Mouse (Mus musculus): Measurements from ENCODE around the gene Zc3h7b. TPM values are rescaled to one million over a fixed set of nuclear protein-coding genes. Genes with fewer than 3 reads are reported as not detected.

Gene Zc3h7b
- polyA plus RNA-seq, 1 experiment from 2014 or later, result 26.5 TPM

DNA sequence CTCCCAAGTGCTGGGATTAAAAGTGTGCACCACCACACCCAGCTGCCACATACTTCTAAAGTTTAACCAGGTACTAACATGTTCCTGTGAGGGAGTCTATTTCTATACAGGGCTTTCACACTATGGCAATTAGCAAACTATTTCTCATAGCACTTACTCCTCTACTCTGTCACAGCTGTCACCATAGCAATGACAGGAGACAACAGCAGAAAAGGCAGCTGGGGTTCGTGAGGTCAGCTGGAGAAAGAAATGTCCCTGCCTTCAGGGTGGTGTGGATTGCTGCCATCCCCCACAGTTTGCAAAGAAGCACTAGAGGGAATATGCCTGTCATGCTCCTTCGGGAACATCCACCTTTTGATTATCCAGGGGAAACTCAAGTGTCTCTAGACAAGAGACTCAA lies 63.9 kb downstream of the Zc3h7b start:
- Histone ChIP-seq H3K9me3 (replicated peaks; ENCODE audit: low read length) (no peaks in the 10 kb centered on the region), H3K27me3 (ENCODE audit: insufficient read depth, low read length) (no peaks in the 10 kb centered on the region), H3K36me3 (ENCODE audit: insufficient read depth, low read length) (no peaks in the 10 kb centered on the region), H3K9ac (ENCODE audit: low read depth, low read length) (no peak overlapping the region), H3K4me3 (replicated peaks; ENCODE audit: low read depth, low read length) (no peak overlapping the region), H3K4me1 (replicated peaks; ENCODE audit: insufficient read depth, low read length) (peaks cover 38% of the 10 kb centered on the region), H3K27ac (no peak overlapping the region), H3K4me2 (ENCODE audit: low read length) (no peak overlapping the region)
- no peak for TF ChIP-seq CTCF (IDR thresholded peaks at IDR 0.05; ENCODE audit: low read depth)
- DNase-seq (ENCODE audit: low spot score), result no peak
- 63% methylated on average over 2 of the region's 2 CpGs for WGBS
- ATAC-seq (replicated peaks; ENCODE audit: low FRiP score, low read depth), result no peak

DNA sequence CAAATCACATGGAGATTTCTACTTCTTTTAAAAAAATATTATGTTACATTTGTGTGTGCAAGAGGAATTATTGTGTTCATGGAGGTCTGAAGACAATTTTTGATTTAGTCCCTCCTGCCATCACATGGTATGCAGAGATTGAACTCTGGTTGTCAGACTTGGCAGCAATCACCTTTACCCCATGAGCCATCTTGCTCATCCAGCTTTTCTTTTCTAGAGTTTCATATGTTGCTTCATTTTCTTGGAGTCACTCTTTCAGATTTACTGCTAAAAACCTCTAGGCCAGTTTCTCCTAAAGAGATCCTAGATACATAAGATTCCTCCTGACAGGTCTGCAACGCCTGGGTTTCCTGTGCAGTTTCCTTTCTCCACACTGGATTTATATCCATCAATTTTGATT lies 64.7 kb downstream of the Zc3h7b start:
- ATAC-seq (replicated peaks; ENCODE audit: low FRiP score, low read depth), result no peak
- WGBS, result 29% methylated on average over 1 of the region's 1 CpGs
- Histone ChIP-seq H3K9me3 (replicated peaks; ENCODE audit: low read length) (no peaks in the 10 kb centered on the region), H3K4me2 (ENCODE audit: low read length) (peak overlapping the region; percentile 71), H3K4me1 (replicated peaks; ENCODE audit: insufficient read depth, low read length) (peaks cover 30% of the 10 kb centered on the region), H3K27me3 (ENCODE audit: insufficient read depth, low read length) (no peaks in the 10 kb centered on the region), H3K27ac (peak overlapping the region; percentile 92), H3K36me3 (ENCODE audit: insufficient read depth, low read length) (no peaks in the 10 kb centered on the region), H3K4me3 (replicated peaks; ENCODE audit: low read depth, low read length) (peak overlapping the region; percentile 65; the same call in 1 of the 2 replicates), H3K9ac (ENCODE audit: low read depth, low read length) (peak overlapping the region; percentile 81; the same call in 1 of the 2 replicates)
- TF ChIP-seq CTCF (IDR thresholded peaks at IDR 0.05; ENCODE audit: low read depth), result no peak
- peak; percentile 18 for DNase-seq (ENCODE audit: low spot score)

DNA sequence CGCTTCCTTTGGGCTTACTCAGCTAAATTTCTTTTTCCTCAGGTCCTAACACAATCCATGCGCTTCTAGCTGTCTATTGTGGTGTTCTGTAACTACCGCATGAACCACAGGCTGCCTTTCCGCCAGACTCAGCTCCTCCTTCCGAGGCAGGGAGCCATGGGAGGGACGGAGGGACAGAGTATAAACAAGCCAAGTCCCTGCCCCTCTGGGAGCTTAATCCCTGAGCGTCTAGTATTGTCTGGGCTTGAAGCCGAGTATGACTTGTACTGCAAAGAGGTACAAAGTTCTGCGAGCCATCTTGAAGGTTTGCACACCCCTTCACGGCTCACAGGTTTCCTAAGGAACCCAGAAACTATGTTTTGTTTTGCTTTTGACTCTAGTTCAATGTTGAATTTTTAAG lies 65.3 kb downstream of the Zc3h7b start:
- peak overlapping the region; percentile 92 for H3K27ac ChIP-seq
- H3K27me3 ChIP-seq (ENCODE audit: insufficient read depth, low read length), result no peaks in the 10 kb centered on the region
- H3K4me3 ChIP-seq (replicated peaks; ENCODE audit: low read depth, low read length), result peak overlapping the region; percentile 65
- H3K9me3 ChIP-seq (replicated peaks; ENCODE audit: low read length), result no peaks in the 10 kb centered on the region
- TF ChIP-seq CTCF (IDR thresholded peaks at IDR 0.05; ENCODE audit: low read depth), result no peak
- H3K4me2 ChIP-seq (ENCODE audit: low read length), result peak overlapping the region; percentile 71
- no peaks in the 10 kb centered on the region for H3K36me3 ChIP-seq (ENCODE audit: insufficient read depth, low read length)
- peak overlapping the region; percentile 81; the same call in 1 of the 2 replicates for H3K9ac ChIP-seq (ENCODE audit: low read depth, low read length)
- H3K4me1 ChIP-seq (replicated peaks; ENCODE audit: insufficient read depth, low read length), result peaks cover 25% of the 10 kb centered on the region
- ATAC-seq (replicated peaks; ENCODE audit: low FRiP score, low read depth) (peak; percentile 42), DNase-seq (ENCODE audit: low spot score) (peak; percentile 97)
- WGBS, result 0% methylated on average over 10 of the region's 10 CpGs

DNA sequence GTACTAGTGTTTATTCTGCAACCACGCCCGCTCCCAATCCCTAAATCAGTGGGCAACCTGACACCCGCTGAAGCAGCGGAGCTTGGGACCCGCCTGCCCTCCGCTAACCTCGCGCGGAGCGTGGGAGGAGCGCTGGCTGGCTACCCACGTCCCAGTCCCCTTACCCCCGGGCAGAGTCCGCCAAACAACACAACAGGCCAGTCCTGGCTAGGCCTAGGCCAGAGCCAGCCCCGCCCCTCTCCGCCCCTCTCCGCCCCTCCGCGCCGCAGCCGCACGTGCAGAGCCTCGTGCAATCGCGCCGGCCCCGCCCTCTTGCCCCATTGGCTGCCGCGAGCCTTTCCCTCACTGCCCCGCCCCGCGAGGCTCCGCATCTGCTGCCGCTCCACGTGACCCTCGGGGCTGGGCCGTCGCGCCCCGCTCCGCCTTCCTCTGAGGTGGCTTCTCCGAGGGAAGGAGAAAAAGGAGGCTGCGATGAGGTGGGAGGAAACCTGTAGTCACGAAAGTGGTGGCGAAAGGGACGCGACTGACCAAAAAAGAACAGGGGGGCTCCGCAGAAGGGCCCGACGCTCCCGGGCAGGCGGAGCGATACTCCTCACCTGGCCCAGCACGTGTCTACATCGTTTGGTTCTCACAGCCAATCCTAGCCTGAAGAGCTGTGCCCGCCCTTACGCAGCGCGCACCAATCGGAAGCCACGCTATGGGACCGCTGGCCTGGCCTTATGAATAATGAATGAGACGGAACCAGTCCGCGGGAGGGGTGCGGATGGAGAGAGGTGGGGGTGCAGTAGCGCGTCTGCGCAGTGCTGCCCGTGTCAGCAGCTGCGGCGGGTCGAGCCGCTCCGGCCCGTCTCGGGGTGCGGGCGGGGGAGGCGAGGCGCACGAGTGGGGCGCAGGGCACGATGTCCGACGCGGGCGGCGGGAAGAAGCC lies 66.1 kb downstream of the Zc3h7b start:
- Histone ChIP-seq H3K27ac (peak overlapping the region; percentile 92), H3K4me1 (replicated peaks; ENCODE audit: insufficient read depth, low read length) (peaks cover 17% of the 10 kb centered on the region), H3K4me2 (ENCODE audit: low read length) (peak overlapping the region; percentile 71), H3K9ac (ENCODE audit: low read depth, low read length) (peak overlapping the region; percentile 81), H3K9me3 (replicated peaks; ENCODE audit: low read length) (no peaks in the 10 kb centered on the region), H3K27me3 (ENCODE audit: insufficient read depth, low read length) (no peaks in the 10 kb centered on the region), H3K4me3 (replicated peaks; ENCODE audit: low read depth, low read length) (peak overlapping the region; percentile 65), H3K36me3 (ENCODE audit: insufficient read depth, low read length) (0 out of 2 replicates have a peak, but pooled peaks cover 3% of the 10 kb centered on the region)
- no peak for TF ChIP-seq CTCF (IDR thresholded peaks at IDR 0.05; ENCODE audit: low read depth)
- under 1% methylated on average over 88 of the region's 89 CpGs for WGBS
- ATAC-seq (replicated peaks; ENCODE audit: low FRiP score, low read depth) (peak; percentile 95), DNase-seq (ENCODE audit: low spot score) (peak; percentile 99)

DNA sequence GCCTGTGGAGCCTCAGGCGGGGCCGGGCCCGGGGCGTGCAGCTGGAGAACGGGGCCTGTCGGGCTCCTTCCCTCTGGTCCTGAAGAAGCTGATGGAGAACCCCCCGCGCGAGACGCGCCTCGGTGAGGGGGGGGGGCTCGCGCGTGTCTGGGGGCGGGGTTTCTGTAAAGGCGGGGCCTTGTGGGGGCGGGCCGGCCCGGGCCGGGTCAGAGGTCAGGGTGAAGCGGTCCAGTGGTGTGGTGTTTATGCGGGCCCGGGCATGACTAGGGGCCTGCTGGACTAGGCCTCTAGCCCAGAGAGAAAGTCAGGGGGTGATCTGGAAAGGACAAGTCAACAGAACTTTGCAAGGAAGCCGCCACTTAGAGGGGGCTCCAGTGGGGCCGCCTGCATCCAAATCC lies 66.7 kb downstream of the Zc3h7b start:
- peak overlapping the region; percentile 81 for H3K9ac ChIP-seq (ENCODE audit: low read depth, low read length)
- peak overlapping the region; percentile 65 for H3K4me3 ChIP-seq (replicated peaks; ENCODE audit: low read depth, low read length)
- peaks cover 11% of the 10 kb centered on the region for H3K4me1 ChIP-seq (replicated peaks; ENCODE audit: insufficient read depth, low read length)
- DNase-seq (ENCODE audit: low spot score), result peak; percentile 63
- no peaks in the 10 kb centered on the region for H3K9me3 ChIP-seq (replicated peaks; ENCODE audit: low read length)
- WGBS, result 1% methylated on average over 22 of the region's 26 CpGs
- H3K27me3 ChIP-seq (ENCODE audit: insufficient read depth, low read length), result no peaks in the 10 kb centered on the region
- H3K4me2 ChIP-seq (ENCODE audit: low read length), result peak overlapping the region; percentile 71
- H3K27ac ChIP-seq, result peak overlapping the region; percentile 92
- ATAC-seq (replicated peaks; ENCODE audit: low FRiP score, low read depth), result peak; percentile 30
- TF ChIP-seq CTCF (IDR thresholded peaks at IDR 0.05; ENCODE audit: low read depth), result no peak
- peaks cover 9% of the 10 kb centered on the region for H3K36me3 ChIP-seq (ENCODE audit: insufficient read depth, low read length)

DNA sequence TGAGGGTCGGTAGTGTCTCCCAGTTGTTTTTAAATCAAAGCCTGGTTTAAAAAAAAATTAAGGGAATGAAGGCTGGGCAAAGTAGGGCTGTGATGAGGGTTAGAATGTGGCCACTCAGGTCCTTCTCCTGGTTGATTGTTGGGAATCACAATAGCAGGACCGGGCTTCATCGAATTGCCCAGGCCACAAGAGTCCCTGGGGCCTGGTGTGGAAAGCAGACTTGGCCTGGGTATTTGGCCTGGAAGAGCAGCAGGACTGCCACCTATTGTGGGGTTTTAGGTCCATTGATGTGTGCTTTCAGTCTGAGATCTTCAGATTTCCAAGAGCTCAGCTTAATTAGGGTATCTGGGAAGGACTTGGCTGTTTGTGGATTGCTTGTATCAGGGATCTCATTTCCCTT lies 67.4 kb downstream of the Zc3h7b start:
- ATAC-seq (replicated peaks; ENCODE audit: low FRiP score, low read depth) (no peak), DNase-seq (ENCODE audit: low spot score) (no peak)
- peak overlapping the region; percentile 71 for H3K4me2 ChIP-seq (ENCODE audit: low read length)
- no peak for TF ChIP-seq CTCF (IDR thresholded peaks at IDR 0.05; ENCODE audit: low read depth)
- H3K27ac ChIP-seq, result peak overlapping the region; percentile 92; the same call in 1 of the 2 replicates
- peak overlapping the region; percentile 65 for H3K4me3 ChIP-seq (replicated peaks; ENCODE audit: low read depth, low read length)
- H3K9ac ChIP-seq (ENCODE audit: low read depth, low read length), result peak overlapping the region; percentile 81
- WGBS, result 33% methylated on average over 3 of the region's 3 CpGs
- H3K36me3 ChIP-seq (ENCODE audit: insufficient read depth, low read length), result peaks cover 16% of the 10 kb centered on the region
- no peaks in the 10 kb centered on the region for H3K9me3 ChIP-seq (replicated peaks; ENCODE audit: low read length)
- peaks cover 11% of the 10 kb centered on the region for H3K4me1 ChIP-seq (replicated peaks; ENCODE audit: insufficient read depth, low read length)
- no peaks in the 10 kb centered on the region for H3K27me3 ChIP-seq (ENCODE audit: insufficient read depth, low read length)
